Mouse (Mus musculus): ENCODE data around the gene Ctf2.

DNA sequence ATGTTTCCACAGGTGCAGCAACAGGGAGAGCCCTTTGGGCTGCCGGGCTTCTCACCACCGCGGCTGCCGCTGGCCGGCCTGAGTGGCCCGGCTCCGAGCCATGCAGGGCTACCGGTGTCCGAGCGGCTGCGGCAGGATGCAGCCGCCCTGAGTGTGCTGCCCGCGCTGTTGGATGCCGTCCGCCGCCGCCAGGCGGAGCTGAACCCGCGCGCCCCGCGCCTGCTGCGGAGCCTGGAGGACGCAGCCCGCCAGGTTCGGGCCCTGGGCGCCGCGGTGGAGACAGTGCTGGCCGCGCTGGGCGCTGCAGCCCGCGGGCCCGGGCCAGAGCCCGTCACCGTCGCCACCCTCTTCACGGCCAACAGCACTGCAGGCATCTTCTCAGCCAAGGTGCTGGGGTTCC lies 15.0 kb downstream of the Ctf2 start:
- TF ChIP-seq CHD2 (IDR thresholded peaks at IDR 0.05; ENCODE audit: low read depth, low read length) = no peak
- no peak for TF ChIP-seq ZNF384 (IDR thresholded peaks at IDR 0.05; ENCODE audit: low read depth, low read length)
- no peak; the same call in 1 of the 2 replicates for TF ChIP-seq HCFC1 (IDR thresholded peaks at IDR 0.05; ENCODE audit: borderline replicate concordance, insufficient read depth, low read length)
- no peak for TF ChIP-seq ZC3H11A (IDR thresholded peaks at IDR 0.05; ENCODE audit: borderline replicate concordance, low read depth, low read length)
- TF ChIP-seq MAFK (IDR thresholded peaks at IDR 0.05; ENCODE audit: insufficient read depth, low read depth, low read length) = no peak
